Mouse (Mus musculus) WW6 (cell line): ENCODE results near the gene Cldn34c2.
"Not testable (repeated sequence)": the region's sequence is repeated elsewhere in the genome, so short reads cannot be mapped to it uniquely, and the experiment has no call there.

Experiments used
- DNase-seq: peaks from one replicate; pipeline ENCODE4 v3.0.0-alpha.2; 2013; ENCODE audit warnings: low read depth, low spot score

The Cldn34c2 gene

DNA sequence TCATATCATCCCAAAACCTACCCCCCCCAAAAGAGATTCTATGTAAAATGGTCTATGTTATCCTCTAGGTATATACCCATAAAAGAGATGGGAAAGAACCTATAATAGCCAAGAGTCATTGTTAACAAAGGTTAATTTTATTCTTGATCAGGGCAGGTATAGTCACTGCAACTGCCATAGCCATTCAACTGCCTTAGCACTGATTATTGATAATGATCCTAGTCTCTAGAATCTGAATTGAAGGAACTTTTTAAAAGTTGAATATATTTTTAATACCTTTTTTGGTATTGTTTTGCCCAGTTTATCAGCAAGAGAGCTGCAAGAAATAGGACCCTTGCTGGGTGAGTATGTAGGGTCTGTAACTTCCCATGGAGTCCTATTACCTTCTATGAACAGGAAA lies at the start of gene Cldn34c2:
Cldn34c2 (plus strand) TSS at position 301 of the 400 bp plus-strand sequence.
- not testable (repeated sequence) for DNase-seq

DNA sequence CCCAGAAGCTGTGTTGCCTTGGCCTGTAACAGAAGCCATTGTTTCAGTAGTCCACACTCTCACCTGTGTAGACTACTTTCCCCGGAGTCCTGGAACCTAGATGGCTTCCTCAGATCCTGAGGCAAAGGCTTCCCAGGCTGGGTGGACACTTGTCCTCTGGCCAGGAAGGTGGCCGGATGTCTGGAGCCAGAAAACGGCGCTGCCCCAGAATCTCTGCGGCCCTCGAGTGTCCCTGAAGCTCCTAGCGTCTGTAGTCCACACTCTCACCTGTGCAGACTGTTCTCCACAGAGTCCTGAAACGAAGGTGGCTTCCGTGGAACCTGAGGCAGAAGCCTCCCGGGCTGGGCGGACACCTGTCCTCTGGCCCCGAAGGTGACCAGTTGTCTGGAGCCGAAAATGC lies 30.1 kb upstream of the Cldn34c2 start:
- not testable (repeated sequence) for DNase-seq

DNA sequence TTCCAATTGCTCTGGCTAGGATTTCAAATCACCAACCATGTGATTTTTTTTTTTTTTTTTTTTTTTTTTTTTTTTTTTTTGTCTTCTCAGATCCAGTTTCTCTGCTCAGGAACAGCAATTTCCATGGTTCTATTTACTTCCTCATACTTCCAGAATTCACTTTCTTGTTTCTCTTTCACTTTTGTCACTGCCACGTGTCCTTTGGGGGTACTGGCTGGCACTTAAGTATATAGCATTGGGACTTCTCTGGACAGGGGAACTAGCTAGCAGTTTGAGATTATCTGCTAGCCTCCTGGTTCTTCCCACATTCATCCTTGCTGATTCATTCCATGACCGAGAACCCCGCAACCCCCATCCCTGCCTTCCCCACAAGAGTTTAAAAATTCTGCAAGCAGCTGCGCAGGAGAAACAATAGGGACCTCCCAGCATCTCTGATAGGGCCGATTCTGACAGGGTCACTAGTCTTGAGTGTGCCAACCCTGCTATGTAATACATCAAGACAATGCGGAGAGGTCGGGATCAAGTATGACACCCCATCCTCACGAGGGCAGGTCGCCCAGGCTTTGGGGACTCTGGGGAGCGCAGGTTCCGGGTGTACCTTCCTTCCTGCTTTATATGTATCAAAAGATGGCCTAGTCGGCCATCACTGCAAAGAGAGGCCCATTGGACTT lies 30.8 kb downstream of the Cldn34c2 start:
- not testable (repeated sequence) for DNase-seq
